Mouse (Mus musculus) C2C12 (cell line): Measurements from ENCODE around the gene Olfr979. TPM values are rescaled to one million over a fixed set of nuclear protein-coding genes. Genes with fewer than 3 reads are reported as not detected.

Source experiments
- H3K27me3 ChIP-seq: one replicate; pipeline ENCODE4 v1.6.1; 2011; ENCODE audit not compliant: control insufficient read depth, insufficient read depth, insufficient read length
- H3K36me3 ChIP-seq: one replicate; pipeline ENCODE4 v1.6.1; 2011; ENCODE audit not compliant: control insufficient read depth, insufficient read depth
- H3K4me3 ChIP-seq: one replicate; pipeline ENCODE4 v1.5.1; 2011; ENCODE audit warnings: mild to moderate bottlenecking, control low read depth; ENCODE audit not compliant: poor library complexity, insufficient read depth, severe bottlenecking
- H3K79me2 ChIP-seq: one replicate; pipeline ENCODE4 v1.6.1; 2011; ENCODE audit not compliant: control insufficient read depth, insufficient read depth
- H3K79me3 ChIP-seq: one replicate; pipeline ENCODE4 v1.6.1; 2011; ENCODE audit warnings: low read depth, control low read depth
- H3ac ChIP-seq: one replicate; pipeline ENCODE3; 2011; ENCODE audit warnings: low read depth; ENCODE audit not compliant: control insufficient read depth, insufficient read length
- CEBPB ChIP-seq: IDR thresholded peaks from one replicate; pipeline ENCODE4 v1.6.1; 2011; ENCODE audit warnings: low read depth, mild to moderate bottlenecking, control low read depth, moderate library complexity
- CTCF ChIP-seq: IDR thresholded peaks from one replicate; pipeline ENCODE4 v1.5.1; 2011; ENCODE audit not compliant: control insufficient read depth, insufficient read depth, insufficient read length
- FOSL1 ChIP-seq: IDR thresholded peaks from one replicate; pipeline ENCODE4 v1.8.0; 2011; ENCODE audit warnings: mild to moderate bottlenecking, low read length; ENCODE audit not compliant: poor library complexity, insufficient read depth, severe bottlenecking
- MAX ChIP-seq: IDR thresholded peaks from one replicate; pipeline ENCODE4 v1.6.1; 2011; ENCODE audit warnings: mild to moderate bottlenecking, control low read depth
- MYOD1 ChIP-seq: IDR thresholded peaks from one replicate; pipeline ENCODE4 v1.6.1; 2011; ENCODE audit warnings: low read depth; ENCODE audit not compliant: control insufficient read depth, insufficient read length
- MYOG ChIP-seq: IDR thresholded peaks from one replicate; pipeline ENCODE4 v1.6.1; 2011; ENCODE audit not compliant: control insufficient read depth, insufficient read length; ENCODE audit errors: extremely low read depth
- USF1 ChIP-seq: IDR thresholded peaks from one replicate; pipeline ENCODE4 v1.6.1; 2011; ENCODE audit warnings: low read depth, mild to moderate bottlenecking, control low read depth, moderate library complexity
- polyA plus RNA-seq: library from polyadenylated mRNA; unstranded; fragments of >200 nt; fragmentation: generic; extraction: Trizol; gene quantifications from one replicate; pipeline ENCODE4 v1.2.1, GENCODE M21; 2012; ENCODE audit warnings: missing spikeins

Olfr979 gene
- polyA plus RNA-seq, 1 experiment: not detected

DNA sequence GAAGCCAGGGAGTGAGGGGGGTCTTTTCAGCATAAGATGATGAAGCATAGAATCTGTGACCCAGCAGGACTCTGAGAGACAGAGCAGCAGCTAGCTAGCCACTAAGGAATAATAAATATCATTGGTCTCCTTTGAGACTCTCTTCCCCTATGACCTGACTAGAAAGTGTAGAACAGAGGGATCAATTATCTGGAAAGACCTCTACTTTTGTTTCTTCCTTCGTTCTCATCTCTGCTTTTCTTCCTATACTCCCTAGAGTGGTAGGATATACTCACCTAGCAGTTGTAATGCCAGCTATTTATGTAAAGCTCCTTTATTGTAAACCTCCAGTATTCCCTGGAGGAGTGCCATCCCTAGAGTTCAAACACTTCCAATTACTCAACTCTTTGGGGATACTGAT, 51.3 kb downstream of the Olfr979 start, which contains the start of gene Olfr975:
Gene Olfr975, minus strand, starts transcription at position 101 of the 400 bp plus-strand sequence.
- Histone ChIP-seq H3K36me3 (no peaks in the 10 kb centered on the region), H3ac (no peak within 1 kb of the TSS)
- TF ChIP-seq MYOD1 (no peak), CEBPB (no peak), MAX (no peak), CTCF (no peak), USF1 (no peak), MYOG (no peak), FOSL1 (no peak)

More for the DNA sequence above, 51.3 kb downstream of the Olfr979 start, which contains the start of gene Olfr975:
- Histone ChIP-seq H3K79me3 (no peaks in the 10 kb centered on the region), H3K27me3 (no peaks in the 10 kb centered on the region), H3K4me3 (no peak within 1 kb of the TSS), H3K79me2 (no peaks in the 10 kb centered on the region)

Other genes with a start within 250 kb of the Olfr979 start
- gene Olfr968, start 220.2 kb downstream of the Olfr979 start, polyA plus RNA-seq: not detected
- gene Olfr969, start 212.5 kb downstream of the Olfr979 start, polyA plus RNA-seq: not detected
- not detected for gene Olfr970, start 194.6 kb downstream of the Olfr979 start, polyA plus RNA-seq
- not detected for gene Olfr971, start 166.6 kb downstream of the Olfr979 start, polyA plus RNA-seq
- gene Olfr972, start 137.0 kb downstream of the Olfr979 start, polyA plus RNA-seq: not detected
- not detected for gene Olfr229, start 96.1 kb downstream of the Olfr979 start, polyA plus RNA-seq
- gene Olfr974, start 66.0 kb downstream of the Olfr979 start, polyA plus RNA-seq: not detected
- not detected for gene Olfr975, start 51.4 kb downstream of the Olfr979 start, polyA plus RNA-seq
- not detected for gene Olfr976, start 42.3 kb downstream of the Olfr979 start, polyA plus RNA-seq
- not detected for gene Olfr978, start 11.4 kb downstream of the Olfr979 start, polyA plus RNA-seq
- gene Olfr980, start 6.1 kb upstream of the Olfr979 start, polyA plus RNA-seq: not detected
- not detected for gene Olfr981, start 18.0 kb upstream of the Olfr979 start, polyA plus RNA-seq
- gene Olfr982, start 70.4 kb upstream of the Olfr979 start, polyA plus RNA-seq: not detected
- not detected for gene Olfr983, start 90.1 kb upstream of the Olfr979 start, polyA plus RNA-seq
- gene Olfr984, start 110.7 kb upstream of the Olfr979 start, polyA plus RNA-seq: not detected
- not detected for gene Olfr985, start 126.7 kb upstream of the Olfr979 start, polyA plus RNA-seq
- not detected for gene Tmem225, start 144.7 kb upstream of the Olfr979 start, polyA plus RNA-seq
- not detected for gene Olfr986, start 177.5 kb upstream of the Olfr979 start, polyA plus RNA-seq
- gene Zfp202, start 188.9 kb upstream of the Olfr979 start, polyA plus RNA-seq: 2.2 TPM